Mouse (Mus musculus) thymus, adult 2 months (tissue): ENCODE results near the gene Col2a1. TPM values are rescaled to one million over a fixed set of nuclear protein-coding genes. Genes with fewer than 3 reads are reported as not detected.

Experiments
- DNase-seq: peaks from one replicate; pipeline ENCODE4 v3.0.0; 2021
- H3K27ac ChIP-seq: fragments of 200-500 bp; 2 replicates; pipeline ENCODE4 v1.5.1; 2012; ENCODE audit warnings: low read length, control low read depth; ENCODE audit not compliant: control insufficient read depth, insufficient read depth
- H3K27me3 ChIP-seq: fragments of 200-500 bp; 2 replicates; pipeline ENCODE4 v1.6.1; 2012; ENCODE audit warnings: mild to moderate bottlenecking, low read length, moderate library complexity, mixed read lengths; ENCODE audit not compliant: control insufficient read depth, insufficient read depth
- H3K36me3 ChIP-seq: fragments of 200-500 bp; 2 replicates; pipeline ENCODE4 v1.6.1; 2012; ENCODE audit warnings: mild to moderate bottlenecking, low read length, moderate library complexity; ENCODE audit not compliant: control insufficient read depth, insufficient read depth
- H3K4me1 ChIP-seq: fragments of 200-500 bp; replicated peaks from 2 replicates; pipeline ENCODE4 v1.6.1; 2012; ENCODE audit warnings: low read length; ENCODE audit not compliant: control insufficient read depth, insufficient read depth
- H3K4me3 ChIP-seq: fragments of 200-500 bp; 2 replicates; pipeline ENCODE4 v1.5.1; 2012; ENCODE audit warnings: mild to moderate bottlenecking, low read length, control low read depth, moderate library complexity; ENCODE audit not compliant: control insufficient read depth, insufficient read depth
- CTCF ChIP-seq: fragments of 200-500 bp; IDR thresholded peaks from 2 replicates; pipeline ENCODE4 v1.5.1; 2012; ENCODE audit warnings: mild to moderate bottlenecking, control low read depth, low read length, moderate library complexity, borderline replicate concordance; ENCODE audit not compliant: control insufficient read depth, poor library complexity, insufficient read depth; ENCODE audit errors: extremely low read depth
- POLR2A ChIP-seq: fragments of 200-500 bp; IDR thresholded peaks from 2 replicates; pipeline ENCODE4 v1.6.1; 2012; ENCODE audit warnings: mild to moderate bottlenecking, low read length, control low read depth, moderate library complexity; ENCODE audit not compliant: control insufficient read depth, poor library complexity, insufficient read depth; ENCODE audit errors: extremely low read depth
- WGBS: fragments of 180-500 bp; shearing (Covaris S2); methylation state at CpG from one replicate; pipeline ENCODE4 v1.1.7; 2018; 5-methylcytosine and 5-hydroxymethylcytosine counted together
- polyA plus RNA-seq: library from polyadenylated mRNA; depleted of rRNA; stranded (reverse); fragments of >200 nt; gene quantifications from 2 replicates; pipeline ENCODE4 v1.2.3, GENCODE M21; 2012; rRNA removed

Col2a1 gene
- polyA plus RNA-seq, 1 experiment, result 0.47 TPM

- DNase-seq, result no peak
- H3K36me3 ChIP-seq, result no peaks in the 10 kb centered on the region
- 54% methylated on average over 13 of the region's 13 CpGs for WGBS
- no peaks in the 10 kb centered on the region for H3K27me3 ChIP-seq
- TF ChIP-seq POLR2A, result no peak
- no peak for TF ChIP-seq CTCF
- H3K4me3 ChIP-seq, result no peak overlapping the region
- H3K27ac ChIP-seq, result no peak overlapping the region
- H3K4me1 ChIP-seq, result no peaks in the 10 kb centered on the region
Measured at GRCm38 (mm10) chr15:97929259-97929824, 75.2 kb downstream of the Col2a1 start.

GRCm38 (mm10) chr15:97927821-97928220 is 76.7 kb downstream of the Col2a1 start:
- no peak for TF ChIP-seq POLR2A
- TF ChIP-seq CTCF, result no peak
- no peaks in the 10 kb centered on the region for H3K4me1 ChIP-seq
- no peaks in the 10 kb centered on the region for H3K36me3 ChIP-seq
- H3K27me3 ChIP-seq, result no peaks in the 10 kb centered on the region
- no peak for DNase-seq
- H3K27ac ChIP-seq, result no peak overlapping the region
- WGBS, result 36% methylated on average over 6 of the region's 6 CpGs
- no peak overlapping the region for H3K4me3 ChIP-seq

- Histone ChIP-seq H3K4me3 (no peak overlapping the region), H3K27ac (no peak overlapping the region), H3K4me1 (no peaks in the 10 kb centered on the region), H3K27me3 (no peaks in the 10 kb centered on the region), H3K36me3 (no peaks in the 10 kb centered on the region)
- TF ChIP-seq CTCF (no peak), POLR2A (no peak)
- DNase-seq, result no peak
- 92% methylated on average over 4 of the region's 4 CpGs for WGBS
Measured at GRCm38 (mm10) chr15:97927018-97927417, 77.5 kb downstream of the Col2a1 start.

Other genes starting within 250 kb of the Col2a1 start
- gene Rapgef3, start 236.7 kb downstream of the Col2a1 start, polyA plus RNA-seq, result 276 and 278 TPM in 2 replicates
- 62.1 and 62.8 TPM in 2 replicates for gene Slc48a1, start 226.2 kb downstream of the Col2a1 start, polyA plus RNA-seq
- gene Hdac7, start 160.2 kb downstream of the Col2a1 start, polyA plus RNA-seq, result 827 and 963 TPM in 2 replicates
- gene Vdr, start 94.1 kb downstream of the Col2a1 start, polyA plus RNA-seq, result 5.3 and 6.2 TPM in 2 replicates
- 38.4 and 40.0 TPM in 2 replicates for gene Tmem106c, start 40.5 kb downstream of the Col2a1 start, polyA plus RNA-seq
- gene Pfkm, start 87.9 kb upstream of the Col2a1 start, polyA plus RNA-seq, result 24.3 and 44.9 TPM in 2 replicates
- 42.5 and 43.6 TPM in 2 replicates for gene Senp1, start 89.0 kb upstream of the Col2a1 start, polyA plus RNA-seq
- 52.2 and 56.9 TPM in 2 replicates for gene Asb8, start 160.9 kb upstream of the Col2a1 start, polyA plus RNA-seq
- 1.3 TPM in 2 replicates for gene Ccdc184, start 162.5 kb upstream of the Col2a1 start, polyA plus RNA-seq
- gene Olfr288, start 190.8 kb upstream of the Col2a1 start, polyA plus RNA-seq, result not detected in 2 replicates
- gene Gm44579, start 216.3 kb upstream of the Col2a1 start, polyA plus RNA-seq, result not detected in 2 replicates
- gene Olfr287, start 216.4 kb upstream of the Col2a1 start, polyA plus RNA-seq, result 0.22 TPM in 1 of 2 replicates, not detected in the other
- 0.11 TPM in 1 of 2 replicates, not detected in the other for gene Olfr286, start 229.8 kb upstream of the Col2a1 start, polyA plus RNA-seq